Mouse (Mus musculus): Measurements from ENCODE around the gene Ntrk2. TPM values are rescaled to one million over a fixed set of nuclear protein-coding genes. Genes with fewer than 3 reads are reported as not detected.
A peak's percentile ranks its signal among the peaks of the same experiment; 100 is the strongest.

The Ntrk2 gene
- polyA plus RNA-seq, 1 experiment = 208 TPM

DNA sequence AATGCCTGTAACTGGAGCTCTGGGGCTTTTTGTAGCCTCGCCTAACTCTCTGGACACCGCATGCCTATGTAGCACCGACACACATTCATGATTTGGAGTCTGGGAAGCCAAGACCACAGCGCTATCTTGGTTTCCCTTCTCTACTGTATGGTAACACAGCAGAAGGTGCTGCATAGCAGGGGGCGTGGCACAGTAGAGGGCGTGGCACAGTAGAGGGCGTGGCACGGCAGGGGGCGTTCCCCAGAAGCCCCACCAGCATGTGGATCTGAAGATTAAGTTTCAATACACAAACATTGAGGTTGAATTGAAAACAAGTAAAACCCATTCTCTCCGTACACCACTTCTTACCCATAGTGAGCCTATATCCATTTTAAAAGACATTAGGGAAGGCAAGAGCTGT lies 115.3 kb downstream of the Ntrk2 start:
- no peak for DNase-seq (ENCODE audit: extremely low spot score in 1 of 2, low spot score in 1 of 2)

DNA sequence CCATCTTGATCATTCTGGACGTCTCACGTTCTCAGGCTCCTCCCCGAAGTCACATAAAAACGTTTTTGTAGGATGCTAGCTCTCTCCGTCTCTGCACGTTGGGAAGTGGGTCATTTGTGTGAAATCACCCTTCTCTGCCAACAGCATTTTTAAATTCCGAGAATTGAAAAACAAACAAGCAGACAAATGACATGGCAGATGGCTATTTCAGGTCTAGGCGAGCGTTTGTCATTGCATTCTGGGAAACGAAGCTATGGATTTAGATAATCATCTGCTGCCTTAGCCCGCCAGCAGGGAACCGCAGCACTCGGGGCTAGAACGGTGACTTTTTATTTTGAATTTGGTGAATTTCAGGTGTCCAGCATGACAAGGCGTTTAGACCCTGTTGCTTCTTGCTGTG lies 115.8 kb downstream of the Ntrk2 start:
- no peak for DNase-seq (ENCODE audit: extremely low spot score in 1 of 2, low spot score in 1 of 2)

DNA sequence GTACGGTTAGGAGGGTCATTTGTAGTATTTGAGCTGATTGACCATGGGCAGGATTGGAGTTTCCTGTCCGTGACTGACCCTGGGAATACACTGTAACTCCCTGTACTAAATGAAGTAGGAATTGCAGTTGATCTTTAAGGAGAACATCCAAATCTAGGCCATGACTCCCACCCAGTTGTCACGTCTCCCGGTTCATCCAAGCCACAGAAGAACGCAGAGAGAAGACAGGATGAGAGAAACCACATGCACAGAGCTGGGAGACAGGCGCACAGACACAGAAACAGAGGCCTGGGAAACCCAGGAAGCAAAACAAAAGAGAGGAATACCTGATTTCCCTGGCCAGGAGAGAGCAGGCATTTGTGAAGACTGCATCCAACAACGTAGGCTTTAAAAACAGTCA lies 117.1 kb downstream of the Ntrk2 start:
- DNase-seq (ENCODE audit: extremely low spot score in 1 of 2, low spot score in 1 of 2) = no peak

DNA sequence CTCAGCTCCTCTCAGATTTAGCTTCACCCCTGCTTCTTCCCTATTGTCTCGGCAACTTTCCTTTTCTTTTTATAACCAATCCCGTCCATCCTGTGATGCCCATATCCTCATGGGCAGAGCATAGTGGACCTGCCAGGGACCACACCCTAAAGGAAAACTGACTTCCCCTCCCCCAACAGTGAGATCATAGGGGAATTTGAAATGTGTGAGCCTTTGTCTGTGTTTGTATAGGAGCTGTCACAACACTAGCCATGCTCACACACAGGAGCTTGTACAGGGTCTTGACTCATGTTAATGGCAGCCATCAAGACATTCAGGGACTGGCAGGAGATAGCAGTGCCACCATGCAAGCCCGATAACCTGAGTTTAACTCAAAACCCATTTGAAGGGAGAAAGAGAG lies 118.1 kb downstream of the Ntrk2 start:
- DNase-seq (ENCODE audit: extremely low spot score in 1 of 2, low spot score in 1 of 2) = no peak

DNA sequence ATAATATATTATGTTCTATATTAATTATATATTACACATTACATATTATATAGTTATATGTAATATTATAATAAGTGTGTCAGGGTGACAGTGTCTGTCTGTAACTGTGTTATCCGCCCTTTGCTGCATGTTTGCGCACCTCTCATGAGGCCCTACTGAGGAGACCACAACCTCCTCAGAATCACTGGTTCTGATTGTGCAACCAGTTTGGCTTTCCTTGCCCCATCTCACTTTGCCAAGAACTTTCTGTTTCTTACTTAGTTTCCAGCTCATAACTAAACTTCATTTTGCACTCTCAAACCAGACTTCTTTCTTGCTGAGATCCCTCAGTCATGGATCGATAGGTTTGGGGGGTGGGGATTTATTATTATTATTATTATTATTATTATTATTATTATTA lies 120.8 kb downstream of the Ntrk2 start:
- no peak for DNase-seq (ENCODE audit: extremely low spot score in 1 of 2, low spot score in 1 of 2)

DNA sequence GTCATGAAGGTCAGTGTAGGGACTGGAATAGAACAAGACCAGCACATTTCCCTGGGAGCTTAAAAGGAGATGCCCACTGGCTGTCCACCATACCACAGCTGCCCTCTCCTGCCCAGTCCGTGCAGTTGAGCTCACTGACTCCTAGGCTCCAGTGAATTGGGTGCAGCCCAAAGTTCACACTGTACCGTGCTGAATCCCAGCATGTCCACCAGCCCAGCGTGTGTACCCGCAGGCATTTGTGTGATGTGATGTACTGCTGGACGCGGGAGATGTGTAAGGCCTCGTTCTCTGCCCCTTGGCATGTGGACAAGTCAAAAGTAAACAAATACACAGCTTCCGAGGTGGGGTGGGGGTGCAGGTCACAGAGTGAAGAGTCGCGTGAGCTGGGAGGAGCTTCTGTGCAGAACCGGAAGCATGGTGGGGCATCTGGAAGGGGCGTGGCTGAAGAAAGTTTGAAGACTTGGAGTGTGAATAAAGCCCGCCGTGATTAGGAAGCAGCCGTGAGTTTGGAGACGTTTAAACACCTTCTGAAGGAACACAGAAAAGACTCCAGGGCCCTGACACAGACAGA lies 121.4 kb downstream of the Ntrk2 start:
- DNase-seq (ENCODE audit: extremely low spot score in 1 of 2, low spot score in 1 of 2) = no peak

DNA sequence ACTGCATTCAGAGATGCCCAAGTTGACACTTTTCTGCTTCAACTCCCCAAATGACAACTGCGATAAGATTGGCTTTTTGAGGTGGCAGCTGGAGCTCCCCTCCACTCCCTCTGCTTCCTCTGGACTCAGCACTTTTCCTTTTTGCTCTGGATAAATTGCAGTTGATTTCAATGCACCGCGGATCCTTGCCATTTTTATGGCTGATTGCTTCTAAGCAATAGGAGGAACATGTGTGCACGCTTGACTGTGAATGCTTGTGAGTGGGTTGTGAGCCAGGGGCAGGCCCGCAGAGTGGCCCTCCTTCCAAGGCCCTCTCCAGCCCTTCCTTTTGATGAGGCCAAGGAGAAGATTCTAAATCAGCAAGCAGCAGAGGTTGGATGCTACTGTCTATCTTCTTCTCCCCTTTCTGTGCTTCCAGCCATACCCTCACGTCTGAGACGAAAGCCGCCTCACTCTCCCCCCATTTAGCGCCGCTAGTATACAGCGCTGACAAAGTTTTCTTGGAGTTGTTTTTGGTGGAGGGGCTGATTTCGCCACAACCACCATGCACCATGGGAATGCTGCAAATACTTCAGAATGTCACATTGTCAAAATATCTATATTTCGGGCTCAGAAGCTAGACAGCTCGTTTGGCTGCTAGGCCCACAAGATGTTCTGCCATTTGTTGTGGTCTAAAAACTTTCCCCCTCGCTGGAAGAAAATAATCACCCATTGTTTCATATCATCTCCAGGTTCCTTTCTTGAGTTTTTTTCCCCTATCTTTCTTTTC lies 122.5 kb downstream of the Ntrk2 start:
- DNase-seq (ENCODE audit: extremely low spot score in 1 of 2, low spot score in 1 of 2) = no peak

DNA sequence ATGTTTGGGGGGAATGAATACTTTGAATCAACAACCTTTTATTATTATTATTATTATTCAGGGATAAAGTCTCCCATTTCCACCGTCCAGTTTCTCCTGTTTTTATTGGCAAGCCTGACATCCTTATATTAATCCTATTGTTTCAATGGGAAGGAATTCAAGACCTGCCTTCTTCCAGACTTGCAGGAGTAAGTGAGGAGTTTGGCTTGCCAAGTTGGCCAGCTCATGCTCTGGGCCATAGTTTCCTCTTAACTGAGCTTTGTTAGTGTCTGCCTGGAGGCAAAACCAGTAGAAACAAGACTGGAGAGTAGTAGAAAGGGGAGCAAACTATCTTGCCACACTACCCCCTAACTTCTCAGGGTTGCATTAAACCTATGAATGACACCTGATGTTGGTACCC lies 123.8 kb downstream of the Ntrk2 start:
- no peak for DNase-seq (ENCODE audit: extremely low spot score in 1 of 2, low spot score in 1 of 2)

DNA sequence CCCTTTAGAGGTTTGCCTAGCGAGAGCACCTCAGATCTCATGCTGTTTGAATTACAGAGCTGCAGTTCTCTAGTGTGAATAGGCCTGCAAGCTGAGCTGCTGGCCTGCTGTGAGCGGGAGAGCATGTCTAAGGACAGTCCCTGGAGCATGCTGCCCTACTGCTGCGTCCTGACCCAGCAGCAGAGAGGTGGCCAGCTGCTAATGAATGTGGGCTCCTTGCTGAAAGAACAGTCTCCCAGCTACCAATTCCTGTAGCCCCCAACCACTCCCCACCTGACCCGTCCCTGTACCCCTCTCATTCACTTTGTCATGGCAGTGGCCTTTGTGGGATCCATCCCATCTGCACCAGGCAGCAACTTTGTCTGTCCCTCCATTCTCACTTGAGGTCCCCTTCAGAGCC lies 126.8 kb downstream of the Ntrk2 start:
- DNase-seq (ENCODE audit: extremely low spot score in 1 of 2, low spot score in 1 of 2) = no peak

DNA sequence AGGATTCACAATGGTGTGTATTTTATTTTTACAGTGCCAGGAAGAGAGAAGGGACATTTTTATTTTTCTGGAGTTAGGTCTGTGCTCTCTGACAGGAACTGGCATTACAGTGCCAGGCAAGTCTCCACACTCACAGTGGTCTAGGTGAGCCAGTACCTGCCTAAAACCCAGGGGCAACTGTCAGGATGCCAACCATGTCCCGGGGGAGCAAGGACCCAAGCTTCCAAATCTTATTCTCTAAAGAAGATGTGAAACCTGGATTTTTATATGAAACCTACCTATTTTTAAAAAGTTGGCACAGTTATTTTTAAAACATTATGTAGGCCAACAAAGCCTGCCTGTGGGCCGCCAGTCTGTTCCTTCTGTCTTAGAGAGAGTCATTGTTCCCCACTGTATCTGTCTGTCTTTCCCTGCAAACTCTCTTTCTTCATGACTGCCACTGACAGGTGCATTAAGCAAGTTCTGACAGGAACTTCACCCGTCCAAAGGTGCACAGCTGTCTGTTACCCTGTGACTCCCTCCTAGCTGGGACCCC lies 128.3 kb downstream of the Ntrk2 start:
- DNase-seq (ENCODE audit: extremely low spot score in 1 of 2, low spot score in 1 of 2) = no peak

DNA sequence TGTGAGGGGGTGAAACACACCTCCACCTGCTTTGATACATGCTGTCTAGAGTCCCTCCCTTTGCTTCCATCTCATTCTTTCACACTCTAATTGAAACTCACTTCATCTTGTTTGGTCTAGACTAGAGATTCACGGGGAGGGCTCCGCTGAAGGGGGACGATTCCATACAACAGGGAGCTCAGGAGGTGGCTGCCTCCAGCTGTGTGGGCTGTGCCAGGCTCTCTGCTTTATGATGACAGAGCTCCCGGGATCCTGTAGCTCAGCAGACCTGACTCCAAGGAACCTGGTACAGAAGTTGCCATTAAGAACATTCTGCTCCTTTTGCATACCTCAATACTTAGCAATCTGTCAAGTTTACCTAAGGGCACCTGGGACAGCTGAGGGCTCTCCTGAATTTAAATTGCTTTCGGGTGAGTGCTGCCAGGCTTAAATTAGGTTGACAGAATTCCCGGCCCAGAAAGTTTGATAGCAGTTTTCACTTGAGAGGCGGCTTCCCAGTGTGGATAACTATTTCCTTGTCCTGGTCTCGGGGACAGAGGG lies 129.7 kb downstream of the Ntrk2 start:
- peak in 1 of 2 experiments; percentile 59 for DNase-seq (ENCODE audit: extremely low spot score in 1 of 2, low spot score in 1 of 2)

DNA sequence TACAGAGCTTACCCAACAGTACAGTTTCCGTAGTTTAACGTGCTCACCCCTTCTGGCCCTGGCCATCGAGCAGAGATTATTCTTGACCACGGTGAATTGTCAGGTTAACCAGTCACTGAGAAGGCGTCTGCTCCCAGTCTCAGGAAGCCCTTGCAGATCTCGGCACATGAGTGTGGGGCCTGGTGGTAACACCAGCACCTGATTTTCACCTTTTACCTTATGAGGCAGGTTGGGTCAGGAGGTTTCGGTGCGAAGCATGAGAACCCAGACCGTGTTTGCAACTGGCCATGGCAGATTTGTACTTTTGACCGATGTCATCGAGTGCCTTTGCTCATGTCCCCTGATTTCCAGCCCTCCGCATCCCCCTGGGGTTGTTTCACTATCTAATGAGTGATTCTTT lies 131.5 kb downstream of the Ntrk2 start:
- no peak for DNase-seq (ENCODE audit: extremely low spot score in 1 of 2, low spot score in 1 of 2)

DNA sequence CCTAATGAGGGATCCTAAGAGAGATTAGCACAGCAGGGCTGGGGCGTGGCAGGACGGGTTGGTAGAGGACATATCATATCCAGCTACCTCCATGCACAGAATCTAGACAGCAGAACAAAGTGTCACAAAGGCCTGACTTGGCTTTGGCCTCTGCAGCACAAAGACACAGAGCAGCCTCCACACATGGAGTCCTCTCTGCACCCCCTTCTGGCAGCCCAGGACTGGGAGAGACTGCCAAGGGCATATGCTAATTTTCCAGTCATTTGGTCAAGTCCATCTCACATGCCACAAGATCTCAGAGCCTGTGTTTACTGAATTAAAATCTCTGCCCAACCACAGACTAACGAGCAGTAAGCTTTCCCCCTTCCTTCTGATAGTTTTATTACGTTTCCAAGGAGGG lies 132.1 kb downstream of the Ntrk2 start:
- DNase-seq (ENCODE audit: extremely low spot score in 1 of 2, low spot score in 1 of 2) = no peak

DNA sequence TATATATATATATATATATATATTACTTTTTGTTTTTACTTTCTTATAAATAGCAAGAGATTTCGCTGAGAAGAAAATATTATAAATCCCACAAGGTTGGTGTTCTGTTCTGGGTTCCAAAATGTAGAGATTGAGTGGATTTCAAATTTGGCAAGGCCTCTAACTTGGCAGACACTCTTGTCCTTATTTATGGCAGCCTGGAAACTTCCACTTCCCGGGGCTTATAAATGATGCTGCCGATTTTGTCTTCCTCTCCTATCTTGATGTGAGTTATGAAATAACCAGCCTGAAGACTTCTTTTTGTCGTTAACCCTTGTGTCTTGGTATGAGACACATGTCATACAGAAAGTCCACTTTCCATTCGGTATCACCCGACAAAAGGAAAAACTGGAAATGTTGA lies 133.8 kb downstream of the Ntrk2 start:
- DNase-seq (ENCODE audit: extremely low spot score in 1 of 2, low spot score in 1 of 2) = no peak

DNA sequence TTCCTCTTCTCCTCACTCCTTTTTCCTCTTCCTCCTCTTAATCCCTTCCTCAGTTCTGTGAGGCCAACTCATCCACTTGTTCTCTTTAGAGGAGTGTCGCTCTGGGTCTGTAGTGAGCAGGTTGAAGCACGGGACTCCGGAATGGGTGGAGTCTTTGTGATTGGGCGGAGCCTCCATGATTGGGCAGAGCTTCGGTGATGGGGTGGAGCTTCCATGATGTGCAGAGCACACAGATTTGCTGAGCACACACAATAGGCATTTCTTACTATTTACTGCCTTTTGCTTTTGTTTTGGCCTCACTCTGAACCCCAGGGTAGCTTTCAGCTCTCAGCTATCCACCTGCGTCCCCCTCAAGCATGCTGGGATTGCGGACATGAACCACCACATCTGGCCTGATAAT lies 134.4 kb downstream of the Ntrk2 start:
- DNase-seq (ENCODE audit: extremely low spot score in 1 of 2, low spot score in 1 of 2) = no peak

DNA sequence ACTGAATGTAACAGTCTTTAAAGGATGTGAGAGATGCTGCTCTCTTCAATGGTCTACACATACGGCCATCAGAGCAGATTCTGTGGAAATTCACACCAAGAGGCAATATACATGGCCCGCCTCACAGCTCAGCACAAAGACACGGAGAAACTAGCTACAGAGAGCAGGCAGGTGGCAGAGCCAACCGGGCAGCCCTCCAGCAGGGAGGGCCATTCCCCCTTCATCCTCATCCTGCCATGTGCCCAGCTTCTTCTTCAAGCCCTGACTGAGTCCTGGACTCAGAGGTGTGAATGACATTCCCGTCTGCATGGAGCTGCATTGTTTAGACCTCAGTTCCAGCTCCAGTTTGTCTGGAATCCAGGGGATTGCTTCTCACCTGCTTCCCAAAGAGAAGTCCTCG lies 139.4 kb downstream of the Ntrk2 start:
- DNase-seq (ENCODE audit: extremely low spot score in 1 of 2, low spot score in 1 of 2) = no peak

DNA sequence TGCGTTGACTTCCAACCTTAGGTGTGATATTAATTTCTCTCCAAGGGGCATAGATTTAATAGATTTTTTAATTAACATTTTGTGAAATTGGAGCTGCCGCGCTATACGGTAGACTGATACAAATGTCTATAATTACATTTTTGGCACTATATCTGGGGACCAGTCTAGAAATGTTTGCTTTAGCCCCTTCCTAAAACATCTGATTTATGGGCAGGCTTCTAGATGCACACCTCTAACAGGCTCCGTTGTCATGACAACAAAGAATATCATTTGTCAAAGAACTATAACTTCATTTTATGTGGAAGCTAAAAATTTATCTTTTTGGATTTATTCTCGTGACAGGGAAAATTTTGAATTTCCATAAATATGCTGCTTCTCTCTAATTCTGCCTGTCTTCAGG lies 140.2 kb downstream of the Ntrk2 start:
- no peak for DNase-seq (ENCODE audit: extremely low spot score in 1 of 2, low spot score in 1 of 2)

DNA sequence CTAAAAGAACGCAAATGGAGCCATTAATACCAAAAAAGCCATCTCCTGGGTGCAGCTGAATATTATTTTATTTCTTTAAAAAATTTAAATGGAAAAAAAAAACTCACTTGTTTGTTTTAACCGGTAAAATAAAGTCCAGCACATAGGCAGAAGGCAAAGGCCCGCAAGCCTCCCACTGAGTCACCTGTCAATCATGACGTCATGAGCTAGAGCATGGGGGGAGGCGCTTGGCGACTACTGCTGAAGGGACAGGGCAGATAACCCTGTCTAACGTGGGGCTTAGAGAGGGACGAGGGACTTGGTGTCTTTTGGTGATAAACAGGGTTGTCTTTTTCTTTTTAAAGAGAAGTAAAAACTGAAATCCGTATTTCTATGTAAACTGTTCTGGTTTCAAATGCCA lies 140.7 kb downstream of the Ntrk2 start:
- DNase-seq (ENCODE audit: extremely low spot score in 1 of 2, low spot score in 1 of 2) = no peak

DNA sequence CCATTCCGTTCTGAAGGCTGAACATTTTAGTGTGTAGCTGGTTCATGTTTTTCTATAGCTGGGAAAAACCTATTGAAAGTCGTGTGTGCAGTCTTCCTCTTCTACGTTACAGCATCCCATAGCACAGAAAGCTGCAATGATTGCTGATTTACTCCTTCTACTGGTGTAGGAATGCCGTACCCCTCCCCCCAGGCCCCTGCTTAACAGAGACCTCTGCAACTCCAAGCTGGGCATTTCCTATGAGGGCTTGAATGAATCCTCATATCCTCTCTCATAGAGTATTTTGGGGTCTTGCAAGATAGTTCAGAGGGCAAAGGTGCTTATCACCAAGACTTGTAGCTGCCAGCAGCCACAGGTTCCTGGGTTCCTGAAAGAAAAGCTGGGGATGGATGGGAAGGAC lies 148.0 kb downstream of the Ntrk2 start:
- DNase-seq (ENCODE audit: extremely low spot score in 1 of 2, low spot score in 1 of 2) = no peak

DNA sequence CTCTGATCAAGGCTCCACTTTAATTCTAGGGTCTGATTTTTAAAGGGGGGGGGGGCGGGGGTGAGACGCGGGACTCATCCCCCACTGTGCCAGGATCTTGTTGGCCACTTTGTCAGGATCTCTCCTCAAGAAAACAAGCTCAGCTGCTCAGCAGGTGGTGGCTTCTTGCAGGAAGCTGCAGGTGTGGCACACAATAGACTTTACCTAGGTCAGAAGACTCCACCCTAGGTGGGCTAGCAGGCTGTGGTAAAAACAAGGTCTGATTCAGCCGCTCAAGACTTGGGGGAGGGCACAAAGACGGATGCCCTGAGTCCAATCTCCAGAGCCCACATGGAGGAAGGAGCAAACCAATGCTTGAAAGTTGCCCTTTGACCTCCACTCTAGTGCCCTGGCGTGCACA lies 148.4 kb downstream of the Ntrk2 start:
- DNase-seq (ENCODE audit: extremely low spot score in 1 of 2, low spot score in 1 of 2) = no peak

DNA sequence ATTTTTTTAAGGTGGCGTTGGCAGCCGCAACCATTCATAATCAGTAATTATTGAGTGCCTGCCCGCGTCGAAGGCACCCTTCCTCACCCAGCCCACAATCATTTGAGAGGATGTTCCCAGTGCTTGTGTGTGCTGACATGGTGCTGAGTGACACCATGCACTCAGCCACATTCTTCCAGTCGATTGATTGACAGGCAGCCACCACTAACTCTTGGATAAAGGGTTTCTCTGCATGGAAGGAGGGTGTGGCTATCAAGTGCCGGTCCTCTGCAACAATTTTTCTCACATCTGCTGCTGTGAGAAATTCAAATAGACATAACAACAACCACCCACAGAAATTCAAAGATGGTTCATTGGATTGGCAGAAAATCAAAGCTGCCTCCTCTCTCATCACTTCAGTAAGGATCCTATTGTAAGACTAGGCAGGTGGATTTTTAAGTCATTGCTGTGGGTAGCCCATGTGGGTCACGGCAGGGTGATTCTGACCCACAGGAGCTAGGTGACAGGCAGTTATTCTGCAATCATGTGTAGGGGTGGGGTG lies 148.9 kb downstream of the Ntrk2 start:
- DNase-seq (ENCODE audit: extremely low spot score in 1 of 2, low spot score in 1 of 2) = no peak

Data from frontal cortex, adult 2 months (tissue).